Mouse (Mus musculus) forebrain, embryonic 14.5 days (tissue): ENCODE measurements around the gene Eif5. TPM values are rescaled to one million over a fixed set of nuclear protein-coding genes. Genes with fewer than 3 reads are reported as not detected.

Experiments
- ATAC-seq: fragments of 200-750 bp; cut with Nextera tagmentation; 2 replicates; pipeline ENCODE4 v1.8.0; 2017; ENCODE audit warnings: mild to moderate bottlenecking, moderate library complexity
- DNase-seq: peaks from one replicate; pipeline ENCODE4 v3.0.0-alpha.2; 2015; ENCODE audit warnings: low spot score
- H3K27ac ChIP-seq: fragments of 300-500 bp; sonication (generic); 2 replicates; pipeline ENCODE4 v1.5.1; 2014; ENCODE audit warnings: low read depth, mild to moderate bottlenecking, control low read depth, low read length, moderate library complexity
- H3K27me3 ChIP-seq: fragments of 300-500 bp; sonication (generic); replicated peaks from 2 replicates; pipeline ENCODE4 v1.6.1; 2014; ENCODE audit warnings: low read length, control low read depth, mixed read lengths; ENCODE audit not compliant: control insufficient read depth, insufficient read depth
- H3K36me3 ChIP-seq: fragments of 300-500 bp; sonication (generic); 2 replicates; pipeline ENCODE4 v1.6.1; 2014; ENCODE audit warnings: low read length, control low read depth; ENCODE audit not compliant: control insufficient read depth, insufficient read depth
- H3K4me1 ChIP-seq: fragments of 300-500 bp; sonication (generic); 2 replicates; pipeline ENCODE4 v1.6.1; 2014; ENCODE audit warnings: antibody characterized with exemption, low read length, control low read depth; ENCODE audit not compliant: control insufficient read depth, insufficient read depth
- H3K4me2 ChIP-seq: fragments of 300-500 bp; sonication (generic); 2 replicates; pipeline ENCODE4 v1.6.1; 2014; ENCODE audit warnings: mild to moderate bottlenecking, control low read depth, low read length
- H3K4me3 ChIP-seq: fragments of 300-500 bp; sonication (generic); 2 replicates; pipeline ENCODE4 v1.5.1; 2014; ENCODE audit warnings: low read depth, low read length, control low read depth
- H3K9ac ChIP-seq: fragments of 300-500 bp; sonication (generic); 2 replicates; pipeline ENCODE4 v1.6.1; 2014; ENCODE audit warnings: mild to moderate bottlenecking, low read length, control low read depth, moderate library complexity
- H3K9me3 ChIP-seq: fragments of 300-500 bp; sonication (generic); replicated peaks from 2 replicates; pipeline ENCODE4 v1.6.1; 2016; ENCODE audit warnings: low read length, control low read depth, mixed read lengths; ENCODE audit not compliant: control insufficient read depth
- WGBS: fragments of 180-500 bp; shearing (Covaris S2); extraction: QIAGEN DNeasy Blood & Tissue Kit; methylation state at CpG from one replicate; pipeline ENCODE4 v1.1.7; 2014; 5-methylcytosine and 5-hydroxymethylcytosine counted together
- polyA plus RNA-seq: library from polyadenylated mRNA; unstranded; fragments of >200 nt; fragmentation: Nextera tagmentation; extraction: Ambion mirVana; gene quantifications from 2 replicates; pipeline ENCODE4 v1.2.1, GENCODE M21; 2014

Gene Eif5
- polyA plus RNA-seq, 1 experiment from 2014 or later: 452 TPM

GRCm38 (mm10) chr12:111565363-111565762, 27.5 kb downstream of the Eif5 start:
- H3K9me3 ChIP-seq: no peaks in the 10 kb centered on the region
- no peak for DNase-seq
- H3K27ac ChIP-seq: no peak overlapping the region
- no peak overlapping the region for H3K9ac ChIP-seq
- H3K36me3 ChIP-seq: no peaks in the 10 kb centered on the region
- no peak overlapping the region for H3K4me2 ChIP-seq
- no peak overlapping the region for H3K4me3 ChIP-seq
- H3K4me1 ChIP-seq: no peaks in the 10 kb centered on the region
- H3K27me3 ChIP-seq: no peaks in the 10 kb centered on the region
- 81% methylated on average over 5 of the region's 5 CpGs for WGBS
- ATAC-seq: no peak

- no peaks in the 10 kb centered on the region for H3K36me3 ChIP-seq
- ATAC-seq: no peak
- no peak overlapping the region for H3K9ac ChIP-seq
- H3K27ac ChIP-seq: no peak overlapping the region
- DNase-seq: no peak
- H3K9me3 ChIP-seq: no peaks in the 10 kb centered on the region
- no peak overlapping the region for H3K4me2 ChIP-seq
- WGBS: 73% methylated on average over 11 of the region's 11 CpGs
- peaks cover 7% of the 10 kb centered on the region for H3K4me1 ChIP-seq
- H3K4me3 ChIP-seq: no peak overlapping the region
- H3K27me3 ChIP-seq: no peaks in the 10 kb centered on the region
These were observed 31.0 kb downstream of the Eif5 start for GRCm38 (mm10) chr12:111568836-111569235.

GRCm38 (mm10) chr12:111572406-111572805, 34.6 kb downstream of the Eif5 start:
- no peaks in the 10 kb centered on the region for H3K9me3 ChIP-seq
- no peaks in the 10 kb centered on the region for H3K36me3 ChIP-seq
- no peak overlapping the region for H3K4me3 ChIP-seq
- no peak overlapping the region for H3K9ac ChIP-seq
- 88% methylated on average over 7 of the region's 7 CpGs for WGBS
- H3K27me3 ChIP-seq: no peaks in the 10 kb centered on the region
- H3K27ac ChIP-seq: no peak overlapping the region
- ATAC-seq (no peak), DNase-seq (no peak)
- H3K4me2 ChIP-seq: no peak overlapping the region
- H3K4me1 ChIP-seq: peaks cover 15% of the 10 kb centered on the region

- Histone ChIP-seq H3K36me3 (no peaks in the 10 kb centered on the region), H3K4me3 (peak overlapping the region; percentile 100), H3K9ac (peak overlapping the region; percentile 97), H3K4me2 (peak overlapping the region; percentile 84), H3K9me3 (no peaks in the 10 kb centered on the region), H3K27ac (no peak overlapping the region), H3K27me3 (no peaks in the 10 kb centered on the region), H3K4me1 (peaks cover 15% of the 10 kb centered on the region)
- no peak for ATAC-seq
- 34% methylated on average over 6 of the region's 6 CpGs for WGBS
- no peak for DNase-seq
These were observed 35.5 kb downstream of the Eif5 start for GRCm38 (mm10) chr12:111573315-111573714.

GRCm38 (mm10) chr12:111574074-111574886, 36.5 kb downstream of the Eif5 start, which contains the start of gene Mark3:
Gene Mark3 (plus strand): TSS chr12:111574523.
- DNase-seq: peak; percentile 98
- no peaks in the 10 kb centered on the region for H3K9me3 ChIP-seq
- peaks cover 15% of the 10 kb centered on the region for H3K4me1 ChIP-seq
- ATAC-seq: peak; percentile 99
- H3K36me3 ChIP-seq: no peaks in the 10 kb centered on the region
- H3K27ac ChIP-seq: peak within 1 kb of the TSS; percentile 97
- peak within 1 kb of the TSS; percentile 97 for H3K9ac ChIP-seq
- under 1% methylated on average over 72 of the region's 75 CpGs for WGBS
- no peaks in the 10 kb centered on the region for H3K27me3 ChIP-seq
- peak within 1 kb of the TSS; percentile 100 for H3K4me3 ChIP-seq
- peak within 1 kb of the TSS; percentile 84 for H3K4me2 ChIP-seq

- DNase-seq: peak; percentile 52
These were observed 37.3 kb downstream of the Eif5 start for GRCm38 (mm10) chr12:111574887-111575838.

GRCm38 (mm10) chr12:111583058-111583457, 45.2 kb downstream of the Eif5 start:
- no peak overlapping the region for H3K27ac ChIP-seq
- no peaks in the 10 kb centered on the region for H3K9me3 ChIP-seq
- DNase-seq: no peak
- H3K4me1 ChIP-seq: no peaks in the 10 kb centered on the region
- no peak overlapping the region for H3K4me3 ChIP-seq
- no peak overlapping the region for H3K4me2 ChIP-seq
- no peaks in the 10 kb centered on the region for H3K27me3 ChIP-seq
- H3K36me3 ChIP-seq: no peaks in the 10 kb centered on the region
- ATAC-seq: no peak
- no peak overlapping the region for H3K9ac ChIP-seq
- 88% methylated on average over 1 of the region's 1 CpGs for WGBS

More at GRCm38 (mm10) chr12:111574887-111575838, 37.3 kb downstream of the Eif5 start:
- H3K9ac ChIP-seq: peak overlapping the region; percentile 97
- peak; percentile 24; the same call in 1 of the 2 replicates for ATAC-seq
- no peaks in the 10 kb centered on the region for H3K9me3 ChIP-seq
- peak overlapping the region; percentile 84 for H3K4me2 ChIP-seq
- no peaks in the 10 kb centered on the region for H3K36me3 ChIP-seq
- peaks cover 15% of the 10 kb centered on the region for H3K4me1 ChIP-seq
- under 1% methylated on average over 58 of the region's 58 CpGs for WGBS
- peak overlapping the region; percentile 97 for H3K27ac ChIP-seq
- peak overlapping the region; percentile 100 for H3K4me3 ChIP-seq
- H3K27me3 ChIP-seq: no peaks in the 10 kb centered on the region

- Histone ChIP-seq H3K36me3 (no peaks in the 10 kb centered on the region), H3K27ac (no peak overlapping the region), H3K4me2 (no peak overlapping the region), H3K9me3 (no peaks in the 10 kb centered on the region), H3K4me3 (no peak overlapping the region), H3K9ac (no peak overlapping the region), H3K4me1 (no peaks in the 10 kb centered on the region), H3K27me3 (no peaks in the 10 kb centered on the region)
- 82% methylated on average over 1 of the region's 1 CpGs for whole genome bisulfite sequencing
- ATAC-seq (no peak), DNase-seq (no peak)
These were observed 46.6 kb downstream of the Eif5 start for GRCm38 (mm10) chr12:111584401-111584800.
